Mouse (Mus musculus) embryo, embryonic 11 days (tissue): ENCODE results near the gene Hist1h3i.
"Not testable (repeated sequence)": the region's sequence is repeated elsewhere in the genome, so short reads cannot be mapped to it uniquely, and the experiment has no call there.

ENCODE experiments used
- DNase-seq: peaks from one replicate; pipeline ENCODE4 v3.0.0-alpha.2; 2015

The Hist1h3i gene

GRCm38 (mm10) chr13:21783255-21783617, at the start of gene Hist1h3i:
Gene Hist1h3i, minus strand, starts transcription at chr13:21783370.
- peak; percentile 88 for DNase-seq

- not testable (repeated sequence) for DNase-seq
Measured at GRCm38 (mm10) chr13:21831418-21832394, 48.5 kb upstream of the Hist1h3i start, which contains the start of gene Hist1h4n. Gene Hist1h4n, minus strand, starts transcription at chr13:21832196.

DNA sequence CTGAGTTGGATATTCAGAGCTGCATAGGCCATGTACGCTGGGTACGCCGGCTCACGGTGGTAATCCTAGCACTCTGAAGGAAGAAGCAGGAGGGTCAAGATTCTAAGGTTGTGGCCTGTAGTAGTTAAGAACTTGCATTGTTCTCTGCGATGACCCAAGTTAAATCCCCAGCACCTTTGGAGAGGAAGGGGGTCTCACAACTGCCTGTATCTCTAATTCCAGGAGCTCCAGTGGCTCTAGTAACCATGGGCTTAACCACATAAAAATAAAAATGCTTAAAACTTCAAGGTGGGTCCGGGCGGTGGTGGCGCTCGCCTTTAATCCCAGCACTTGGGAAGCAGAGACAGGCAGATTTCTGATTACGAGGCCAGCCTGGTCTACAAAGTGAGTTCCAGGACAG, 47.2 kb upstream of the Hist1h3i start:
- DNase-seq: peak; percentile 18

DNA sequence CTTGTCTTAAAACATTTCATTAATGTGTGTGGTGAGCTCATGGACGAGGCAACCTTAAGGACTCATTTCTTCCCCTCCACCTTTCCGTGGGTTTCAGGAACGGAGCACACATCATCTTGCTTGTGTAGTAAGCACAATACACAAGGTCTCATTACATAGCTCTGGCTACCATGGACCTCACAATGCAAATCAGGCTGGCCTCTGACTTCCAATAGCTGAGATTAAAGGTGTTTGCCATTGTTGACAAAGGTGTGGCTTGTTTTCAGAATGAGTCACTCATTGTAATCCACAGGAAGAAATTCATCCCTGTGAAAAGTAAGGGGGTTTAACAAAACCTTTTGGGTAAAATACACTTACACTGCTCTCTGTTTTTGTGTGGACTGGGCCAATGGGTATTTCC, 45.3 kb upstream of the Hist1h3i start:
- DNase-seq: no peak

DNA sequence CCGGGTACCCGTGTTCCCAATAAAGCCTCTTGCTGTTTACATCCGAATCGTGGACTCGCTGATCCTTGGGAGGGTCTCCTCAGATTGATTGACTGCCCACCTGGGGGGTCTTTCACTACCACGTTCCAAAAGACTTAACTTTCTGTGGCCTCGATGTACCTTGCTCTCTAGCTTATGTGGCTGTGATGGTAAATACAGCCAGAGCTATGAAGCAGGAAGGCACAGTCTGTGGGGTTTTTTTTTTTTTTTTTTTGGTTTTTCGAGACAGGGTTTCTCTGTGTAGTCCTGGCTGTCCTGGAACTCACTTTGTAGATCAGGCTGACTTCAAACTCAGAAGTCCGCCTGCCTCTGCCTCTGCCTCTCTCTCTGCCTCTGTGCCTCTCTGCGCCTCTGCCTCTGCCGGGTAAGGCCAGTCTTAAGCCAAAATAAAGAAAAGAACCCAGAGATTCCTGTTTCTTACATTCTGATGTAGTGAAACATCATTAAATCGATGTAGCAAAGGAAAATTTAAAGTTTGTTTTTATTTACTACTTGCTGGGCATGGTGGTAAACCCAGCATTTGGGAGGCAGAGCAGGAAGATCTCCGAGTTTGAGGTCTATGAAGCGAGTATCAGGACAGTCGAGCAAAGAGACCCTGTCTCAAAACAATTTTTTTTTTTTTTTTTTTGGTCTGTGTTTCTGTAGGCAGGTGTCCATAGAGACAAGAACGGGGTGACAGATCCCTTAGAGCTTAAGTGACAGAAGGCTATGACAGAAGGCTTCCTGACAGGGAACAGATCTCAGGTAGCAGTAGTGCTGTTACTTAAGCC, 37.1 kb upstream of the Hist1h3i start:
- DNase-seq: not testable (repeated sequence)

DNA sequence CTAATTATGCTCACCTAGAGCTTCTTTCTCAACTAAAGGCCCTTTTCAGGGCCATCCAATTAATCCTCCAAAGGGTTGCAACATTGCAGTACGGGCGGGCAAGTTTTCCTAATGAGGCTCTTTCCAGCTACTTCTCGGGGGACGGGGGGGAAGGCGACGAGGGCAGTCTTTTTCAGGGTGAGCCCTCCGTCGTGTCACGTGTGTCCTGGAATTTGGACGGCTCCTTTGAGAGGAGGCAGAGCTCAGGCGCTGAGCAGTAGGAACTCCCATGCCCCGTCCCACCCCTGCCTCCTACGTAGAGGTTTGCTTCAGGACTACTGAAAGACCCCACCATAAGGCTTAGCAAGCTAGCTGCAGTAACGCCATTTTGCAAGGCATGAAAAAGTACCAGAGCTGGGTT, 28.9 kb upstream of the Hist1h3i start:
- DNase-seq: not testable (repeated sequence)

DNA sequence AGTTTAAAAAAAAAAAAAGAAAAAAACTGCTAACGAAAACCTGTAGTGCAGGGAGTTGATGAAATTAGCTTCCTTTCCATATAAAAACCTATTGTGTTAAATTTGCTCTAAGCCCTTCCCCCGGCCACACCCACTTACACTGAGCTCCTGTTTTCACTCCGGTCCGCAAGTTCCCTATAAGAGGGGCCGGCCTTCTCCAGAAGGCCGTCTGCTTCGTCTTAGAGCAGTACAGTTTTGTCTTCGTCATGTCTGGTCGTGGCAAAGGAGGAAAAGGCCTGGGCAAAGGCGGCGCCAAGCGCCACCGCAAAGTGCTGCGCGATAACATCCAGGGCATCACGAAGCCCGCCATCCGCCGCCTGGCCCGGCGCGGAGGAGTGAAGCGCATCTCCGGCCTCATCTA, 28.4 kb upstream of the Hist1h3i start, which contains the start of gene Hist1h4m:
Gene Hist1h4m (plus strand): TSS at position 208 of the 400 bp plus-strand sequence.
- DNase-seq: not testable (repeated sequence)

DNA sequence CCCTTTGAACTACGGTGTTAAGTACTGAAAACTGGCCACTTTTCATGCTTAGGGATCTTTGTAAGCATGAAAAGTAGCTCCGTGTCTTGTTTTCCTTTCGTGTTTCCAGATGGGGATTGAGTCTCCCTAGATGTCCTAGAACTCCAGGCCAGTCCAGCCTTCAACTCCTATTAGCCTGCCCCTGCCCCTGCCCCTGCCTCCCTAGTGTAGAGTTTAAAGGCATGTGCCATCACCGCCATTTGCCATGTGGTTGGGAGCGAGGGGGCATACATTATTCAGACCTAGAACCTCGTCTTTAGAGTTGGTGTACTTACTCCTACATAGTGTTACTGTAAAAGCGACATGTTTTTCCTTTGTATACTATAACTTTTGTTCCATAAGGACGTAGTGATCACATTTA, 27.9 kb upstream of the Hist1h3i start:
- DNase-seq: not testable (repeated sequence)

- DNase-seq: not testable (repeated sequence)
Measured at GRCm38 (mm10) chr13:21810073-21810472, 26.9 kb upstream of the Hist1h3i start, which contains the start of the genes Hist1h2bq and Hist1h2ao. Gene Hist1h2bq, minus strand, starts transcription at chr13:21810197. Gene Hist1h2ao, plus strand, starts transcription at chr13:21810465.

DNA sequence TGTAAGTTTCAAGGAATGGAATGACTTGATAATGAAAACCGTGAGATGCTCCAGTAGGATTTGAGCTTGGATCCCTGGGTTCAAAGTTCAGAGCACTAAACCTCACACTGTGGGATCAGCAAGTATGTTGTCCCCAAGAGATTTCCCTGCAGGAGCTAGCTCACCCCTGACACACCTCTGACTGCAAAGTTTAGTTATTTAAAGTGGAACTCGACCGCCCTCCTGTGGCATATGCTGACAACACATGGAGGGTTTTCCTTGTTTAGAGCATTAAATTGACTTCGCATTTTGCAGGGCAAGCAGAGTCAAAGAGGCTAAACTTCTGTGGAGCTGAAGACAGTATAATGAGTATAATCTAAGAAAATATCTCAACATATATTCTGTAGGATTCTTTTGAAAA, 19.9 kb upstream of the Hist1h3i start:
- DNase-seq: not testable (repeated sequence)

DNA sequence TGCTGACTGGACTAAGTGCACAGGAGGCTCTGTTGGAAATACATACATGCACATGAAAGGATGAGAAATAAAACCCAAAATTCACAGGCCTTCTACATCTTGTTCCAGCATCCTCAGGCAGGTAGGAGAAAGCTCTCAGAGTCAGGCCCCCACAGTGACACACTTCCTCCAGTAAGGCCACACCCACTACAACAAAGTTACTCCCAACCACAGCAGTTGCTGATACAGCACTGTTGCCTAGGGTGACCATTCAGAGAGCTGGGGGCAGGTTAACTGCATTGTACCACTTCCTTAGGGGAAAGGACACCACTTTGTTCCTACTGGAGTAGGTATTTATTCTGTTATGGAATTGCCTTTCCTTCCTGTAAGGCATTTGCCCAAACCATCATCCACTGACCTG, 14.0 kb upstream of the Hist1h3i start:
- DNase-seq: not testable (repeated sequence)

DNA sequence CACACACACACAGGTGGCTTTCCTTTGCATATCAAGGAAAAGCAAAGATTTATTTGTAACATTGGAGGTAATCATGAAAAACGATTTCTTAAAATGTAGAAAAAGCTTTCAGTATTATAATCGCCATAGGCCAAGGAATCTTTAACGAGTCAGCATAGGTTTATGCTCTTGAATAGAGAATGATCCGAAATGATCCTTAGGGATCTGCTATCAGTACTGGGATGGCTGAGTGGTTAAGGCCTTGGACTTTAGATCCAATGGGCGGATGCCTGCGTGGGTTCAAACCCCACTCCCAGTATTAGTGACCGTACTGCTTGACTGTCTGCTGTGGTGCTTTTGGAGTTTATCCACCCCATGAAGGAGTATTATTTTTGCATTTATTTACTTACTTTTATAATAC, 12.4 kb upstream of the Hist1h3i start:
- no peak for DNase-seq

DNA sequence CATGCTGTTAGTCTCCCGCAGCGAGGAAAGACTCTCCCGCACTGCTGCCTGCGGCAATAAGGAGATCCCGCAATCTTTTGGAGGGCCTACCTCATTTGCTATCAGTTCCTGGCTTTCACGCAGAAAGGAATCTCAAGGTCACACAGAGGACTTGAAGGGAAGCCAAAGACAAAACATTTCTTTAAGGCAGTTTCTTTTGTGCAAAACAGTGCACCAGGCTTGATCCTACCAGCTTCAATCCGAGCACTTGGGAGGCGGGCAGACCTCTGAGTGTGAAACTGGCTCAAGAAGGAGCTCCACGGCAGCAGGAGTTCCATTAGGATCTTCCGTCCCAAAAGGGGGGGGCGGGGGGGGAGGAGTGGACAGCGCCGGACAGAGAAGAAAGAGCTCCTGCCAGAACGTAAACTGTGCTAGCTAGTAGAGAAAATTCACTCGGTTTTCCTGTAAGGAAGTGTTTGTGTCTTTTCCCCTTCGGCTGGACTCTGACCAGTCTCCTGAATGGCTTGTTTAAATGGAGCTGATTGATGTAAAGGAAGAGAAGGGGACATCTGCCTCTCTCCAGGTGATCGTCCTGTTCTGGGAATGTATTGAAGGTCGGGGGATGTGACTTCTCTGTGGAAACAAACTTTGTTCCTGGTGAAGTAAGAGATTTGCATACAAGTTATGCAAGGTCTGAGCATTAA, 7.6 kb upstream of the Hist1h3i start:
- DNase-seq: peak; percentile 54

GRCm38 (mm10) chr13:21789925-21790324, 6.8 kb upstream of the Hist1h3i start:
- DNase-seq: peak; percentile 3

- peak; percentile 66 for DNase-seq
Measured at GRCm38 (mm10) chr13:21787760-21788593, 4.8 kb upstream of the Hist1h3i start.

DNA sequence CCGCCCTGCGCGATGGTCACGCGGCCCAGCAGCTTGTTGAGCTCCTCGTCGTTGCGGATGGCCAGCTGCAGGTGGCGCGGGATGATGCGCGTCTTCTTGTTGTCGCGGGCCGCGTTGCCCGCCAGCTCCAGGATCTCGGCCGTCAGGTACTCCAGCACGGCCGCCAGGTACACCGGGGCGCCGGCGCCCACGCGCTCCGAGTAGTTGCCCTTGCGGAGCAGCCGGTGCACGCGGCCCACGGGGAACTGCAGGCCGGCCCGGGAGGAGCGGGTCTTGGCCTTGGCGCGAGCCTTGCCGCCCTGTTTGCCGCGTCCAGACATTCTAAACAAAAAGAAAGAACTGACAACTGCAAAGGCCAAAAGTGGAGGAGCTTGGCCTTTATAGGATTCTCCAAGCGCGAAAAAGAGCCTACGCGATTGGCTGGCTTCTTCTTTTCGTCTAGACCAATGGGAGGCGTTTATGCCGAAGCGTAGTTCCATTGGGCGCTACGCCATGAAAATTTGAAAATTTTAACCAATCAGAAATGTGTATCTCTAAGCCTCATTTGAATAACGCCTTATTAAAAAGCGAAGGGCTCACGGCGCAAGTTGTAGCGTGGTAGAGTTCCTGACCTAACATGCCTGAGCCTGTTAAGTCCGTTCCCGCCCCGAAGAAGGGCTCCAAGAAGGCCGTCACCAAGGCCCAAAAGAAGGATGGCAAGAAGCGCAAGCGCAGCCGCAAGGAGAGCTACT, 3.9 kb upstream of the Hist1h3i start, which contains the start of the genes Hist1h2an and Hist1h2bp:
Gene Hist1h2an (minus strand): TSS at position 320 of the 731 bp plus-strand sequence.
Gene Hist1h2bp (plus strand): TSS at position 563 of the 731 bp plus-strand sequence.
- DNase-seq: peak; percentile 96

GRCm38 (mm10) chr13:21786189-21786898, 3.2 kb upstream of the Hist1h3i start:
- peak; percentile 58 for DNase-seq

DNA sequence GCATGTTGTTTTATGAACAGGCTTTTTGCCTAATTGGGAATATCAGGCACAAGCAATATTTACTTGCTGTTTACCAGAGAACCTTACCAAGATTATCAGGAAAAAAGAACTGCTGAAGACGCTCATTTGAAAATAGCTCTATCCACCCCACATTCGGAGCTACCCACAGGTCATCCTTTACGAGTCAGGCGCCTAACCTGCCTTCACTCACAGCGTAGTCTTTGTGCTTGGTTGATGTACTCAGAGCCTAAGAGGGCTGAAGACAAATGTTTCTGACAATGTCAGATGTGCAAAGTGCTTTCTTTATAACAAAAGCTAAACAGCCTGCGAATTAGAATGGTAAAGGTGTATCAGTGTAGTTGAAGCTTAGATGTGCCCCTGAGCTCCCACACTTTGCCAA, 1.1 kb upstream of the Hist1h3i start:
- peak; percentile 34 for DNase-seq

DNA sequence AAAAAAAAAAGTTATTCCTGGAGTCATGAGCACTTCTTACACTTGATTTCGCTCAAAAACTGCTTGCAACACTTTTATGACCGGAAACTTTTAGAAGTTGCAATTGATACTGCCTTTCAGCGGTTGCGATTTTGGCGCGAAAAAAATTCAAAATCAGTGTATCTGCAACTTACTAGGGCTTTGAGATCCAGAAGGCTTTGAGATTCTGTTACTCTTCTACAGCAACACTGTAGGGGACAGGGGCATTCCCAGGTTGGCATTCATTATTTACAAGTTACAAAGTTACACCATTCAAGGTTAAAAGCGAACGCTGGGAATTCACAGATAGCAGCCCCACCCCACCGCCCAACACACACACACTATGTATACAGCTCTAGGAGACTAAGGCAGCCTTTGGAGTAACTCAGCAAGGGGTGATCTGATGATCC, 578 bp upstream of the Hist1h3i start:
- DNase-seq: peak; percentile 78
